Mouse (Mus musculus) ovary, adult 18-20 months (tissue): ENCODE results near the gene Il34.

ENCODE experiments used
- DNase-seq: peaks from one replicate; pipeline ENCODE4 v3.0.0; 2022; ENCODE audit warnings: low spot score, mixed read lengths

Gene Il34

GRCm38 (mm10) chr8:110776335-110776734 lies 29.4 kb downstream of the Il34 start:
- no peak for DNase-seq

- no peak for DNase-seq
Observed at GRCm38 (mm10) chr8:110775721-110776120, 30.0 kb downstream of the Il34 start.

GRCm38 (mm10) chr8:110775316-110775715 lies 30.4 kb downstream of the Il34 start:
- DNase-seq: no peak

- DNase-seq: no peak
Observed at GRCm38 (mm10) chr8:110774725-110775124, 31.0 kb downstream of the Il34 start.

GRCm38 (mm10) chr8:110774047-110774446 lies 31.7 kb downstream of the Il34 start:
- no peak for DNase-seq

- no peak for DNase-seq
Observed at GRCm38 (mm10) chr8:110772452-110772851, 33.3 kb downstream of the Il34 start.

- DNase-seq: no peak
Observed at GRCm38 (mm10) chr8:110767261-110767660, 38.5 kb downstream of the Il34 start.

GRCm38 (mm10) chr8:110764671-110765070 lies 41.1 kb downstream of the Il34 start:
- DNase-seq: no peak

GRCm38 (mm10) chr8:110761988-110762387 lies 43.7 kb downstream of the Il34 start:
- no peak for DNase-seq

- DNase-seq: peak; percentile 52
Observed at GRCm38 (mm10) chr8:110761185-110761584, 44.5 kb downstream of the Il34 start.

- no peak for DNase-seq
Observed at GRCm38 (mm10) chr8:110760280-110760940, 45.3 kb downstream of the Il34 start.

GRCm38 (mm10) chr8:110756196-110756595 lies 49.5 kb downstream of the Il34 start:
- no peak for DNase-seq

GRCm38 (mm10) chr8:110755511-110756170 lies 50.1 kb downstream of the Il34 start:
- DNase-seq: no peak

- DNase-seq: no peak
Observed at GRCm38 (mm10) chr8:110754713-110755112, 51.0 kb downstream of the Il34 start.

- DNase-seq: no peak
Observed at GRCm38 (mm10) chr8:110751490-110751889, 54.2 kb downstream of the Il34 start.

- no peak for DNase-seq
Observed at GRCm38 (mm10) chr8:110750269-110750668, 55.5 kb downstream of the Il34 start.

- DNase-seq: no peak
Observed at GRCm38 (mm10) chr8:110749500-110750170, 56.1 kb downstream of the Il34 start.

GRCm38 (mm10) chr8:110746661-110747060 lies 59.1 kb downstream of the Il34 start:
- DNase-seq: no peak

GRCm38 (mm10) chr8:110745162-110745561 lies 60.6 kb downstream of the Il34 start:
- DNase-seq: no peak

- DNase-seq: no peak
Observed at GRCm38 (mm10) chr8:110742452-110742818, 63.3 kb downstream of the Il34 start.

GRCm38 (mm10) chr8:110741816-110742451 lies 63.8 kb downstream of the Il34 start:
- no peak for DNase-seq

- DNase-seq: no peak
Observed at GRCm38 (mm10) chr8:110740629-110741175, 65.0 kb downstream of the Il34 start.
